Mouse (Mus musculus) T-helper 1 cell (primary cell): ENCODE results near the gene Lnx2.

Experiments
- in situ Hi-C: fragments of 300-600 bp; cut with MboI, MseI; formaldehyde crosslinking; loops from one replicate; pipeline ENCODE4 v1.15.1; 2025; ENCODE audit warnings: high pct_unique_total_duplicates

Gene Lnx2

DNA sequence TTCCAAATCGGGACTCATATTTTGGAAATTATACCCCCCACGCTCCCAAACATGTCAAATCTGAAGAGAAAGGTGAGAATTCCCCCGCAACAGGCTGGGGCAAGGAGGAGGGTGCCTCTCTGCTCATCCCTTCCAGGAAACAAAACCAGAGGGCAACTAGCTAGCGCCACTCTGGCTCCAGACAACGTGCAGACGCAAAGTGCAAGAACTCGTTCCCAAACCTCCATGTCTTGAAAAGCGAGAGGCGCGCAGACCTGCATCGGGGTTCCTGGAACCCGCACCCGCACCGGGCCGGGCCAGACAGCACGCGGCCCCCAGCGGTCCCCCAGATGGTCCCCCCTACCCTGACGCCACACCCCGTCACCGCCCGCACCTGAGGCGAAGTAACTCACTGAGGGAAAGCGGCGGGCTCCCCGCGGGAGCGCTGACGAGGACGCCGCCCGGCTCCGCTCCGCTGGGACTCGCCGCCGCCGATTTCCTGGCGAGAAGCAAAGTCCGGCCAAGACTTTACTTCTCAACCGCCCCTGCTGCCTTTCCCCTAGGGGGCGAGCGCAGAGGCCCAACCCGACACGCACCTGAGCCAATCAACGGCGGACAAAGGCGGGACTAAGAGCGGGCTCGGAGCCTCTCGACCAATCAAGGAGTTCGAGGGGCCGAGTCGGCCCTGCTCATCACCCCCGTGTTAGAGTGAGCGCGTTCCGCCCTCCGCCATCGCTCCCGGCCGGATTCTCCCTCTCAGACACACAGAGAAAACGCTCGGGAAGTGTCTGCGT is at the start of gene Lnx2:
Lnx2 (minus strand) TSS at position 561 of the 773 bp plus-strand sequence.
- in situ Hi-C loops = loop anchor here (10.0 to 25.0 kb wide), 2 partner anchors 121 to 839 kb away; partner anchors contain the start of gene Cdk8

- in situ Hi-C loops = loop anchor here (5.0 kb wide), 1 partner anchor 107 kb away; no protein-coding TSS in a partner anchor
Measured at GRCm38 (mm10) chr5:147125542-147126185, 49.3 kb upstream of the Lnx2 start.

DNA sequence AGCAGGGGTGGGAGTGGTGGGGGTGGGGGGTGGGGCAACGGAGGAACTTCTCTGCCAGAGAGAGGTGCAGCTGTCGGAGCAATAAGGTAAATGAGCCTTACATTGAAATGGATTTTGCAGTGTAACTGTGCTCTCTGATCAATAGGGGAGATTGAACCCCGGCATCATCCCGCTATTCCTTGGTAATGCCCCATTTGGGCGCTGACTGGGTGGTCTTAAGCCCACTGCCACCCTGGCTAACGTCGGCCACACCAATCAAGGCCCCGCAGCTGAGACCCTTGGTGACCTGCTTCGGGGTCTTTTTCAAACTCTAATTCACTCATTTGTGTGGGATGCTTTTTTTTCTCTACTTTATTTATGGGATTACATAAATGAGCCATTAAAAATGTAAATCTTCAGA is 48.4 kb upstream of the Lnx2 start:
- in situ Hi-C loops = loop anchor here (5.0 kb wide), 1 partner anchor 108 kb away; no protein-coding TSS in a partner anchor

GRCm38 (mm10) chr5:147121146-147121545 is 44.8 kb upstream of the Lnx2 start:
- in situ Hi-C loops = no loop called here

GRCm38 (mm10) chr5:147117027-147117426 is 40.6 kb upstream of the Lnx2 start:
- in situ Hi-C loops = no loop called here

- in situ Hi-C loops = no loop called here
Measured at GRCm38 (mm10) chr5:147115631-147116030, 39.2 kb upstream of the Lnx2 start.

DNA sequence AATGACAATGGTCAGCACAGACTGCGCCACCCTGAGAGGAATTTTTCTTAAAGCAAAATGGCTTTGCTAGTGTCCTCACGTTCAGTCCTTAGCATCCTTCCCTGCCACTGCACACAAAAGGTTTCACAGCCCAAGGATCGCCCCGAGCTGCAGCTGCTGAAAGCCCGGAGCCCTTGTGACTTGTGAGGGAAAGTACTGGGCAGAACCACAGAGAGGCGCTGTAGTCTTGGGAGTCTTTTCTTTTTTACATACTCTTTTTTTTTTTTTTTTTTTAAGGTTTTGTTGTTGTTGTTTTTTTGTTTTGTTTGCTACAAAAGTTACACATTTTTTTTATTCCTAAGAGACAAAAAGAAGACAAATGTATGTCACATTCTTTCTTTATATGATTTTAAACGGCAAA is 38.4 kb upstream of the Lnx2 start:
- in situ Hi-C loops = no loop called here

DNA sequence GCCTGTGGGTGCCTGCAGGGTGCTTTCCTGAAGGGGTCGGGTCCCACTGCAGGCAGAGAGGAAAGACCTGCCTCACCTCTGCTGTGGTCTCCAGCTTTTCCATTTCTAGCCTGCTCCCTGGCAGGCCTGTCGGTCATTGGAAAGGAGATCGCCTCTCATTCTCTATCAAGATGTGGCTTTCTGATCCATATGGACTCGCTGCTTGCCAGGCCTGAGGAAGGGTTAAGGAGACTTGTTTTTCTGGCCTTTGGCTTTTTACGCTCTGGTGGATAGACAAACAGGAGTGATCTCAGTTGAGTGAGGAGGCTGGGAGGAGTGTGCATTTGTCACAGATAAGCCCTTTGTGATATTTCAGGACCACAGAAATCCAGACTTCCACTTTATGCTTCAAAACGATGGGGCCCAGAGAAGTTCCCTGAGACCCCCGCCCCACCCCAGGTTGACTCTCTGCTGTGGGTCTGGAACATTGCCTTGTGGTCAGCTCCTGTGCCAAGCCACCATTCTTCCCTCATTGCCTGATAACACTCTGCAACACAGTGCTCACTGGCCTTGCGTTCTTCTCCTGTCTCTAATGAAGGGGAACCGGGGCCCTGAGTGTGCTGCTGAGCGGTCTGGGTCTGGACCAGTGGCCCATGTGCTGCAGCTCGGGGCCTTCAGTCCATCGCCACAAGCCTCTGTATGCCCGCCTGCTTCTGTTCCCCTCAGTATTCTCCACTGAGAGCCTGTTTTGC is 32.6 kb upstream of the Lnx2 start:
- in situ Hi-C loops = no loop called here

GRCm38 (mm10) chr5:147107276-147107675 is 30.9 kb upstream of the Lnx2 start:
- in situ Hi-C loops = no loop called here

DNA sequence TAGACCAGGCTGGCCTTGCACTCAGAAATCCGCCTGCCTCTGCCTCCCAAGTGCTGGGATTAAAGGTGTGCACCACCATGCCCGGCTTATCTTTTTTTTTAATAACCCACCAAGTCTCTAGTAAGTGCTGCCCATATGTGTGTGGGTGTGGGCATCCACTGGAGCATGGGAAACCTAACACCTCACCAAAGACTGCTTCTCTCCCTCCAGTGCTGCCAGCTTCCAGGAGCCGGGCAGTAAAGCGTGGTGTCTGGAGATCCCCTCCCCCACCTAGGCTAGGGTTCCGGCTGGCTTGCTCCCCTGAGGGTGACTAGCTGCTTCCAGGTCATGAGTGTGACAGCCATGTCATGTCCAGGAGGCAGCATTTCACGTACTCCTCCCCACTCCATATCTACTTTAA is 25.9 kb upstream of the Lnx2 start:
- in situ Hi-C loops = loop anchor here (5.0 kb wide), 1 partner anchor 75 kb away; no protein-coding TSS in a partner anchor

GRCm38 (mm10) chr5:147100180-147100579 is 23.8 kb upstream of the Lnx2 start:
- in situ Hi-C loops = loop anchor here (5.0 kb wide), 1 partner anchor 73 kb away; no protein-coding TSS in a partner anchor

GRCm38 (mm10) chr5:147098667-147099066 is 22.3 kb upstream of the Lnx2 start:
- in situ Hi-C loops = loop anchor here (25.0 kb wide), 1 partner anchor 861 kb away; the partner anchor contains the start of gene Cdk8

DNA sequence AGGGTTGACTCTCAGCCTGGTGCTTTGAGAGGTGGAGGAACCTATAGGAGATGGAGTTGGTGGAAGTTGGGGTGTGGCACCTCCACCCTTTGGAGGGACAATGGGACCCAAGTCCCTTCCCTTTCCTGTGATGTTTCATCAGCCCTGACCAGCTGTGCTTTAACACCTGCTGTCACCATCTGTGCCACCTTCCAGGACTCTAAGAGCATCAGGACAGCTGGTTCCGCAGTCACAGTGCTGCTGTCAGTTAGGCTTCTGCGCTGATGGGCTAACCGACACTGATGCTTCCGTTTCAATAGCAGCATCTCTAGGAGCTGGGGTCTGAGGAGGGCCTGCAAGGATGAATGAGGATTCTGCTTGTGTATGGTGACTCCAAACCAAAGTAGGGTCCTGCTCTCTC is 20.2 kb upstream of the Lnx2 start:
- in situ Hi-C loops = loop anchor here (25.0 kb wide), 1 partner anchor 859 kb away; the partner anchor contains the start of gene Cdk8

- in situ Hi-C loops = loop anchor here (25.0 kb wide), 1 partner anchor 857 kb away; the partner anchor contains the start of gene Cdk8
Measured at GRCm38 (mm10) chr5:147094296-147094695, 17.9 kb upstream of the Lnx2 start.

GRCm38 (mm10) chr5:147092448-147092847 is 16.1 kb upstream of the Lnx2 start:
- in situ Hi-C loops = loop anchor here (25.0 kb wide), 1 partner anchor 855 kb away; the partner anchor contains the start of gene Cdk8

DNA sequence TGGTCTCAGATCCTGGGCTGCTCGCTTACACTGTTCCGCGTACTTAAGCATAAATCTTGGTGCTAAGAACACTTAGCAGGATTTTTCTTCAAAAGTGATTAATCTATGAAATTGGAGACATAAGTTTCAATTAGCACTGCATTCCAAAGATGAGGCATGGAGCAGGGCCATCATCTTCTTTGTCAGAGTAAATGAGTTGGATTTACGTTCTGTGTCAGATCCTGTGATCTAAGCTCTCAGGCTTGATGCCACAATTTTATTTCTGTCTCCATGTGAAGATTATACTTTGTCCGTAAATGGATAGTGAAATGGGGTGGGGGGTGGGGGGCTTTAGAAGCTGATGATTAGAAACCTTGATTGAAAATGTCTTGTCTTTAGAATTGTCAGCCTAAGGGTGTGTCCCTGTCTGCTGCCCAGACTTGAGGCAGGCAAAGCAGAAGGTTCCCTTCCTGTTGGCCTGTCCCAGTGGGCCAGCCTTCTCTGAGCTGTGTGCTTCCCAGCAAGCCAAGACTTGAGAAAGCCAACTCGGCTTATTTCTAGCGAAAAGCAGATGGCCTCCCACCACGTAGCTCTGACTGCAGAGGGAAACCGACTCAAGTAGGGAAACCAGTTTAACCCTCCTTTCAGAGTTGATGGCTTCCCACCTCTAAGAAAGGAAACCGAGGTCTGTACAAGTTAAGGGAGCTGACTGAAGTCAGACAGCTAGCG is 14.0 kb upstream of the Lnx2 start:
- in situ Hi-C loops = loop anchor here (25.0 kb wide), 1 partner anchor 853 kb away; the partner anchor contains the start of gene Cdk8

- in situ Hi-C loops = loop anchor here (25.0 kb wide), 1 partner anchor 853 kb away; the partner anchor contains the start of gene Cdk8
Measured at GRCm38 (mm10) chr5:147089836-147090235, 13.4 kb upstream of the Lnx2 start.

DNA sequence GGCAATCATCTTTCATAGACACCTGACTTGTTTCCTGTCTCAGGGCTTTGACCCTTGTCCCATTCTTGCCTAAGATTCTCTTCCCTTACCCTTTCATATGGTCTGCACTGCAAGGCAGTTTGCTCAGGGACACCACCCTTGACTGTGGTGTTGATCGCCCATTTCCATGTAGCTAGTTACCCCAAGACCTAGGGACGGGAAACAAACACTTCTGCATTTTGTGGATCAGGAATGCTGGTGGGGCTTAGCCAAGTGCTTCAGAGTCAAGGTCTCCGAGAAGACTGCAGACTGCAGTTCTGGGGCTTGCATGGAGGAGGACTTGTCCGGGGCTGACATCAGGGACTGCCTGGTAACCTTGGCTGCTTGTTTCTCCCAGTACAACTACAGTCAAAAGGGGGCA is 10.4 kb upstream of the Lnx2 start:
- in situ Hi-C loops = loop anchor here (25.0 kb wide), 1 partner anchor 850 kb away; the partner anchor contains the start of gene Cdk8

- in situ Hi-C loops = loop anchor here (25.0 kb wide), 1 partner anchor 848 kb away; the partner anchor contains the start of gene Cdk8
Measured at GRCm38 (mm10) chr5:147085201-147085894, 9.0 kb upstream of the Lnx2 start.
